Mouse (Mus musculus) urinary bladder, postnatal 10 days (tissue): ENCODE results near the gene Dpy19l1.

ENCODE experiments used
- DNase-seq: peaks from one replicate; pipeline ENCODE4 v3.0.0; 2022; ENCODE audit warnings: low spot score

Dpy19l1 gene

GRCm38 (mm10) chr9:24503067-24503857, at the start of gene Dpy19l1:
Gene Dpy19l1, minus strand, starts transcription at chr9:24503140.
- peak; percentile 64 for DNase-seq

GRCm38 (mm10) chr9:24538159-24538558, 35.2 kb upstream of the Dpy19l1 start:
- no peak for DNase-seq

GRCm38 (mm10) chr9:24516575-24517139, 13.7 kb upstream of the Dpy19l1 start:
- DNase-seq, result no peak

GRCm38 (mm10) chr9:24514078-24514469, 11.1 kb upstream of the Dpy19l1 start:
- no peak for DNase-seq

GRCm38 (mm10) chr9:24513290-24514077, 10.5 kb upstream of the Dpy19l1 start:
- DNase-seq, result no peak

- DNase-seq, result no peak
Measured at GRCm38 (mm10) chr9:24512121-24512539, 9.2 kb upstream of the Dpy19l1 start.

- DNase-seq, result no peak
Measured at GRCm38 (mm10) chr9:24511371-24512120, 8.6 kb upstream of the Dpy19l1 start.

GRCm38 (mm10) chr9:24508880-24509279, 5.9 kb upstream of the Dpy19l1 start:
- no peak for DNase-seq

- DNase-seq, result no peak
Measured at GRCm38 (mm10) chr9:24506510-24506909, 3.6 kb upstream of the Dpy19l1 start.

- DNase-seq, result no peak
Measured at GRCm38 (mm10) chr9:24505017-24505763, 2.2 kb upstream of the Dpy19l1 start.

- no peak for DNase-seq
Measured at GRCm38 (mm10) chr9:24504381-24504780, 1.4 kb upstream of the Dpy19l1 start.

GRCm38 (mm10) chr9:24503858-24504219, 899 bp upstream of the Dpy19l1 start:
- no peak for DNase-seq

- DNase-seq, result no peak
Measured at GRCm38 (mm10) chr9:24502571-24503004, 352 bp downstream of the Dpy19l1 start.

GRCm38 (mm10) chr9:24501618-24502017, 1.3 kb downstream of the Dpy19l1 start:
- no peak for DNase-seq

- no peak for DNase-seq
Measured at GRCm38 (mm10) chr9:24496226-24496625, 6.7 kb downstream of the Dpy19l1 start.

GRCm38 (mm10) chr9:24490516-24490915, 12.4 kb downstream of the Dpy19l1 start:
- DNase-seq, result no peak

- no peak for DNase-seq
Measured at GRCm38 (mm10) chr9:24488425-24489104, 14.4 kb downstream of the Dpy19l1 start.

- no peak for DNase-seq
Measured at GRCm38 (mm10) chr9:24482375-24482774, 20.6 kb downstream of the Dpy19l1 start.

GRCm38 (mm10) chr9:24477251-24477650, 25.7 kb downstream of the Dpy19l1 start:
- no peak for DNase-seq

- DNase-seq, result no peak
Measured at GRCm38 (mm10) chr9:24473824-24474223, 29.1 kb downstream of the Dpy19l1 start.

- no peak for DNase-seq
Measured at GRCm38 (mm10) chr9:24472514-24472913, 30.4 kb downstream of the Dpy19l1 start.
